Mouse (Mus musculus) heart, adult 9 months (tissue): ENCODE measurements around the gene Pkd2l1.

Experiments used
- DNase-seq, 2 experiments: peaks; one replicate each; pipeline ENCODE4 v3.0.0; 2022; ENCODE audit warnings: low spot score in 2 of 2

Gene Pkd2l1

DNA sequence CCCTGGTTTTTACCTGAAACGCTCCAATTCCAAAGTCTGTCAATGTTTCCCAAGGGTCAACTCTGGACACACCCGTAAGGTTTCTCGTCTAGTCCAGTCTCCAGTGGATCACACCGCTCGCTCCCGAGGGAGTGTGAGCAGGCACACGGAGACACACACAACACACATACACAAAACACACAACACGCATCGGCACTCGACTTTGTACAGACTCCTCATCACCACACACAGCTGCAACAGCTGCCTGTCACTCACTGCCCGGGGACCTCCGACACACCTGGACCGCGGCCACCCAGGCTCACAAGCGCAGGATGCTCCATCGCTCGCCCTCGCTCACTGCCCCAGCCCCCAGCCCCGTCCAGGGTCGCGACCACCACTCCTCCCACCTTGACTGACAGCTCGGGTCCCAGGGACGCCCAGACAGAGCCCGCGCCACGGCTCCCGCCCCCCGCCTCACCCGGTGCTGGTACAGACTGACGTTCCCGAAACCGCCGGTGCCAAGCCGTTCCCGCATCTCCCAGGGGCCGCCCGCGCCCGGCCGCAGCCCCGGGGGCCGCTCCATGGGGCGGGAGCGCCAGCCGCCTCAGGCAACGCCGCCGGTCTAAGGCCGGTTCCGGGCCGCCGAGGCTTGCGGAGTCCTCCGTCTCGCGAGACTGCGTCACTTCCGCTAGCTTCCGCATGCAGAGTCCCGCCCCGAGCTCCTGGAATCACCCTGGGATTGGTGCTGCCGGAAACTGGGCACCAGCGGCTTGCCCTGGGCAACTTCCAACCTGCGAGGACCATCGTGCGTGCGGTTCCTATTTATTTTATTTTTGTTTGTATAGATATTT is 85.2 kb downstream of the Pkd2l1 start, which contains the start of gene Chuk:
Gene Chuk, minus strand, starts transcription at position 650 of the 830 bp plus-strand sequence.
- DNase-seq, result peak; percentile 94 to 95

GRCm38 (mm10) chr19:44104393-44104792 is 87.8 kb downstream of the Pkd2l1 start:
- no peak for DNase-seq

DNA sequence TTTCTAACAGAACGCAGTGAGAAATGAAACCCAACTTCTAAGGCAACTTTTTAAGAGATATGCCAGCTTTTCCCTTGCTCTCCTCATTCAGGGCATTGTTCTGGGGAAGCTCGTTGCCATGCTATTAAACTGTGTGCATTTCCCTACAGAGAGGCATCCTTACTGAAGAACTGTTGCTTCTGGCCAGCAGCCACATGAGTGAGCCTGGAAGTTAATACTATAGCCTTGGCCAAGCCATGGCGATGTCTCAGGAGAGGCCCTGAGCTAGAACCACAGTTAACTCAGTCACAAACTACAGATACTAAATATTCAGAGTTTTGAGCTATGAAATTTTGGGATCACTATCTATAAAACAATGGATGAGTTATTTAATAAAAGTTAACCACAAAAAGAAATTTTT is 89.2 kb downstream of the Pkd2l1 start:
- no peak for DNase-seq

DNA sequence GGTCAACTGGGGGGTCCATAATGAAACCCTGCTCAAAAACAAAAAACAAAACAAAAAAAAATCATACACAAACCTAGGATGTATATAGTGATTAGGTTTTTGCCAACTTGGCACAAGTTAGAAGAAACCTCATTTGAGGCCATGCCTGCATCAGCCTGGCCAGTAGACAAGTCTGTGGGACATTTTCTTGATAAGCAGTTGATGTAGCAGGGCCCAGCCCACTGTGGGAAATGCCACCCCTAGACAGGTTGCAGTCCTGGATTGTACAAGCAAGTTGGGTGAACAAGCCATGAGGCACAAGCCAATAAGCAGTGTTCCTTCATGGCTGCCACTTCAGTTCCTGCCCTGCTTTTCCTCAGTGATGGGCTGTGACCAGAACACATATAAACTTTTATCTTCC is 91.4 kb downstream of the Pkd2l1 start:
- no peak for DNase-seq
